Mouse (Mus musculus): Measurements from ENCODE around the gene Zfp367. TPM values are rescaled to one million over a fixed set of nuclear protein-coding genes. Genes with fewer than 3 reads are reported as not detected.

Zfp367 gene
- total and polyA plus RNA-seq, 2 experiments from 2014 or later: 4.1 to 9.1 TPM

DNA sequence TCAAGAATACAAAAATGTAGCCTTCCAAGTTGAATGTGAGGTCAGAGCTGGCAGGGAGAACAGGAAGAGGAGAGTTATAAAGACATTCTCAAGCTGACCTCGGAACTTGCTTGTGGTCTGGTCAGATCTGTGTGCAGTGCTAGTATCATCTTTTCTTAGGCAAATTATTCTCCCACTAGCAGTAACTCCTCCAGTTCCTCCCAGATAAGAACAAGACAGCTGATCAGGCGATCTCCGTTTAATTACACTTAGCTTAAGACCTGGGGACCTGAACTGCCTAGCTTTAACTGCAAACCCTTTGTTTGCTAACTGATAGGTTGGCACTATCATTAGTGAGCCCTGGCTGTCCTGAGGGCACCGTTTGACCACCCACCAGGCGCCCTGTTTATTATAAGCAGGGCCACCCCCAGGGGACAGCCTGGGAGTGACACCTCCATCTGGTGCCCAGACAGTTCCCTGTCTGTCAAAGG lies 44.6 kb downstream of the Zfp367 start:
- Histone ChIP-seq H3K4me1 (ENCODE audit: insufficient read depth) (no peaks in the 10 kb centered on the region), H3K9ac (no peak overlapping the region), H3K27me3 (ENCODE audit: insufficient read depth, low read length) (no peaks in the 10 kb centered on the region), H3K36me3 (ENCODE audit: insufficient read depth) (no peaks in the 10 kb centered on the region), H3K4me2 (ENCODE audit: low read depth) (no peak overlapping the region), H3K9me3 (ENCODE audit: low read length) (no peaks in the 10 kb centered on the region), H3K4me3 (ENCODE audit: low read depth, low read length) (no peak overlapping the region), H3K27ac (ENCODE audit: low read depth, low read length) (no peak overlapping the region)
- DNase-seq: no peak
- no peak for TF ChIP-seq CTCF (IDR thresholded peaks at IDR 0.05; ENCODE audit: low read depth)
- no peak for ATAC-seq
- 39% methylated on average over 5 of the region's 5 CpGs for WGBS

DNA sequence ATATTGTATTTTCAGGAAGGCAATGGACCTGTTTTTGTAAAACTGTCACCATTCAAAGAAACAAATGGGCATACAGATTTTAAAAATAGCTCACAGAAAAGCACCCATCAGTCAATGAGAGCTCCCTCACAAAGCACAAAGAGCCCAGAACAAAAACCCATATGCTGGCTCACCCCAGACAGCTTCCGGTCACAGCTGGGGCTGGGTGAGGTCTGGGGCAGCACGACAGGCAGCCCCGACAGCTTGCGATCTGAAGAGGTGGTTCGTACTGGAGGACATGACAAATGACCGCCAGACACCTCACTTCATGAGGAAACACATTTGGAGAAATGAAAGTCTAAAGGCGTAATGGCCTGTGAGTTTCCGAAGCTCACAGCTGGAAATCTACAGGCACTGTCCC lies 45.5 kb downstream of the Zfp367 start:
- Histone ChIP-seq H3K4me1 (ENCODE audit: insufficient read depth) (no peaks in the 10 kb centered on the region), H3K36me3 (ENCODE audit: insufficient read depth) (no peaks in the 10 kb centered on the region), H3K9ac (no peak overlapping the region), H3K4me3 (ENCODE audit: low read depth, low read length) (no peak overlapping the region), H3K27ac (ENCODE audit: low read depth, low read length) (no peak overlapping the region), H3K4me2 (ENCODE audit: low read depth) (no peak overlapping the region), H3K27me3 (ENCODE audit: insufficient read depth, low read length) (no peaks in the 10 kb centered on the region), H3K9me3 (ENCODE audit: low read length) (no peaks in the 10 kb centered on the region)
- ATAC-seq: no peak
- DNase-seq: no peak
- no peak for TF ChIP-seq CTCF (IDR thresholded peaks at IDR 0.05; ENCODE audit: low read depth)
- WGBS: 25% methylated on average over 8 of the region's 8 CpGs

DNA sequence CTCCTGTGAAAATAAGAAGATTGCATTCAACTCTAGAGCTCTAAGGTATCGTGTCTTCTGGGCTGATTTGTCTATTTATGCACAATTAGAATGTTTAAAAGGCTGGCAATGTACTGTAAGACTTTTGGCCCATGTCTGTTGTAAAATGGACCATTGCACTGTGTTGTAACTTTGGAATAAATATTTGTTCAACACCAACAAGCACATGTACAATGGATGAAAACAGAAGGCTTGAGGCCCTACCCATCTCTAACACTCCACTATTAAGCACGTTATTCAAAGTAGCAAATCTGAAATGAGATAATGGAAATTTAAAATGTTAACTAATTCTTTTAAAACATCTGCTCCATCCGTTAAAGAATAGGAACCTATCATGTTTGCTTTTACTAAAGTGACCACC lies 45.9 kb downstream of the Zfp367 start:
- ATAC-seq: no peak

DNA sequence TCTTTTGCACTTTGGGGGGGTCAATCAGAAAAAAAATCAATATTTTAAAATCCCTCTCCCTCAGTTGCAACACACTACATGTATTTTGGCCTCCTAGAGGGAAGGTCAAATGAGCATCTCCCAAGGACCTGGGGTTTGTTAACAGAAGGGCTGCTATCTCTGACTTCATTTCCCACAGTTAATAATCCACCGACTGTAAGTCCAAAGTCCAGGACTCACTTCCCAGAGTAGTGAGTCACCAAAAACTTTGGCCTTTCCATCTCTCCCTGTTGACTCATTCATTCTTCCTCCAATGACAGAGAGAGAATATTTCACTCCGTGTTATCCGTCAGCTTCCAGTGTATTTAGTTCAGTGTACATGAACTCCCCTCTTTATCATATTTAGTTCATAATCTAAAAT lies 47.3 kb downstream of the Zfp367 start:
- no peak overlapping the region for H3K27ac ChIP-seq (ENCODE audit: low read depth, low read length)

More for the DNA sequence above, 45.9 kb downstream of the Zfp367 start:
- Histone ChIP-seq H3K27me3 (ENCODE audit: insufficient read depth, low read length) (no peaks in the 10 kb centered on the region), H3K4me1 (ENCODE audit: insufficient read depth) (no peaks in the 10 kb centered on the region), H3K4me3 (ENCODE audit: low read depth, low read length) (no peak overlapping the region), H3K9ac (no peak overlapping the region), H3K27ac (ENCODE audit: low read depth, low read length) (no peak overlapping the region), H3K36me3 (ENCODE audit: insufficient read depth) (no peaks in the 10 kb centered on the region), H3K9me3 (ENCODE audit: low read length) (no peaks in the 10 kb centered on the region), H3K4me2 (ENCODE audit: low read depth) (no peak overlapping the region)
- no peak for TF ChIP-seq CTCF (IDR thresholded peaks at IDR 0.05; ENCODE audit: low read depth)
- DNase-seq: no peak
- WGBS: 33% methylated on average over 3 of the region's 3 CpGs

DNA sequence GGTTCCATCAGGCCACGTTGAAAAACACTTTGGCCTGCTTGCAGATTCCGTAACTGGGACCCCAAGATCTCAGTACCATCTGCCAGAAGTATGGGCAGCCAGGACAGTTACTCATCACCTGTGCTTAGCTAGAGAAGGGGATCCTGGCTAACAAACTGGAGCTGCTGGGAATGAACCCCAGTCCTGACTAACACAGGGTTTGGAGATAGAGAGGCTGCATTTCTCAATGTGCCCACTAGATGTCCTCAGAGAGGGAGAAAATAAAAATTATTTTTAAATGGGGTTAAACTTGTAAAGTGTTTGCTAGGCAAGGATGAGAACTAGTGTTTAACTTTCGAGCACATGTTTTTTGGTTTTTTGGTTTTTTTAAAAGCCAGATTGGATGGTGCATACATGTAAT lies 52.8 kb downstream of the Zfp367 start:
- no peaks in the 10 kb centered on the region for H3K36me3 ChIP-seq (ENCODE audit: insufficient read depth)
- no peak overlapping the region for H3K9ac ChIP-seq
- 69% methylated on average over 3 of the region's 3 CpGs for WGBS
- no peak overlapping the region for H3K27ac ChIP-seq (ENCODE audit: low read depth, low read length)
- ATAC-seq (peak; percentile 60; the same call in 1 of the 2 replicates), DNase-seq (peak; percentile 78)
- peak; percentile 77 for TF ChIP-seq CTCF (IDR thresholded peaks at IDR 0.05; ENCODE audit: low read depth)
- H3K9me3 ChIP-seq (ENCODE audit: low read length): no peaks in the 10 kb centered on the region
- no peak overlapping the region for H3K4me3 ChIP-seq (ENCODE audit: low read depth, low read length)
- no peaks in the 10 kb centered on the region for H3K4me1 ChIP-seq (ENCODE audit: insufficient read depth)
- no peaks in the 10 kb centered on the region for H3K27me3 ChIP-seq (ENCODE audit: insufficient read depth, low read length)
- no peak overlapping the region for H3K4me2 ChIP-seq (ENCODE audit: low read depth)

More for the DNA sequence above, 47.3 kb downstream of the Zfp367 start:
- Histone ChIP-seq H3K9ac (no peak overlapping the region), H3K9me3 (ENCODE audit: low read length) (no peaks in the 10 kb centered on the region), H3K27me3 (ENCODE audit: insufficient read depth, low read length) (no peaks in the 10 kb centered on the region), H3K4me1 (ENCODE audit: insufficient read depth) (no peaks in the 10 kb centered on the region), H3K4me3 (ENCODE audit: low read depth, low read length) (no peak overlapping the region), H3K4me2 (ENCODE audit: low read depth) (no peak overlapping the region), H3K36me3 (ENCODE audit: insufficient read depth) (no peaks in the 10 kb centered on the region)
- ATAC-seq (no peak), DNase-seq (no peak)
- 94% methylated on average over 3 of the region's 3 CpGs for WGBS
- TF ChIP-seq CTCF (IDR thresholded peaks at IDR 0.05; ENCODE audit: low read depth): no peak

DNA sequence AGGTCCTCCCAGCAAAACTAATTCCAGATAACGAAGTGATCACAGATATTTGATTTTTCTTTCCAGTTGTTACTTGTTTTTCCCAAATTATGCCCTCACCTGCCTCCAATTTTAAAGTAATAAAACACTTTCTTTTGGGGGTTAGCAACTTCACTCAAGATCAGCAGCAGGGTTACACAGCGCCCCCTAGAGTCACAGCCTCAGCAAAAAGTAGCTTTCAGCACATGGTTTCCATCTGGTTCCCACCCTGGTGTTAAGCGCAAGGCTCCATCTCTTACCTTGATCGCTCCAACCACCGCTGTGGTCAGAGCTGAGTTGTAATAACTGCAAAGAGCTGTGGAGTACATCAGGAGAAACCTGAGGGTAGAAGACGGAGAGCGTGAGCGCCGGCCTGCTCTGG lies 54.0 kb downstream of the Zfp367 start:
- Histone ChIP-seq H3K4me2 (ENCODE audit: low read depth) (no peak overlapping the region), H3K4me3 (ENCODE audit: low read depth, low read length) (no peak overlapping the region), H3K4me1 (ENCODE audit: insufficient read depth) (no peaks in the 10 kb centered on the region), H3K9me3 (ENCODE audit: low read length) (no peaks in the 10 kb centered on the region), H3K27ac (ENCODE audit: low read depth, low read length) (no peak overlapping the region), H3K27me3 (ENCODE audit: insufficient read depth, low read length) (no peaks in the 10 kb centered on the region), H3K9ac (no peak overlapping the region), H3K36me3 (ENCODE audit: insufficient read depth) (no peaks in the 10 kb centered on the region)
- no peak for DNase-seq
- peak; percentile 47 for TF ChIP-seq CTCF (IDR thresholded peaks at IDR 0.05; ENCODE audit: low read depth)
- WGBS: 76% methylated on average over 9 of the region's 9 CpGs
- no peak for ATAC-seq

DNA sequence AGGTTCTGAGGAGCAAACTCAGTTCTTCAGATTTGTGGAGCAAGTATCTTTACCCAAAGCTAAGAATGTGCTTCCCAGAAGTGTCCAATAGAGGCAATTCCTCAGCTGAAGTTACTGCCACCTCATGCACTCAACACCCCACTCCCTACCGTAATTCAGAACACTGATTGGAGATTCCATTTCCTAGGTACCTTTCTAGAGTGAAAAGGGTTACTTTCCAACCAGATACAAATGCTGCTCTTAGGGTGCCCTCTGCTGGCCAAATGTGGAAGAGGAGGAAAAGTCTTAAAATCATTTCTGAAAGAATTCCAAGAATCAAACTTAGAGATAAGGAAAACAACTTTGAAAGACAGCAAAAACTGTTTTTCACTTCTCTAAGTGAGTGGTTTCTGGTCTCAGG lies 59.7 kb downstream of the Zfp367 start:
- Histone ChIP-seq H3K9me3 (ENCODE audit: low read length) (no peaks in the 10 kb centered on the region), H3K4me1 (ENCODE audit: insufficient read depth) (no peaks in the 10 kb centered on the region), H3K27ac (ENCODE audit: low read depth, low read length) (no peak overlapping the region), H3K27me3 (ENCODE audit: insufficient read depth, low read length) (no peaks in the 10 kb centered on the region), H3K9ac (no peak overlapping the region), H3K4me3 (ENCODE audit: low read depth, low read length) (no peak overlapping the region), H3K4me2 (ENCODE audit: low read depth) (no peak overlapping the region), H3K36me3 (ENCODE audit: insufficient read depth) (no peaks in the 10 kb centered on the region)
- 9% methylated on average over 1 of the region's 1 CpGs for WGBS
- DNase-seq (peak; percentile 89), ATAC-seq (peak; percentile 69; the same call in 1 of the 2 replicates)
- TF ChIP-seq CTCF (IDR thresholded peaks at IDR 0.05; ENCODE audit: low read depth): peak; percentile 85
